Mouse (Mus musculus) gastrocnemius, adult 18-20 months (tissue): ENCODE data around the gene Tfb2m. TPM values are rescaled to one million over a fixed set of nuclear protein-coding genes. Genes with fewer than 3 reads are reported as not detected.

ENCODE experiments used
- DNase-seq: peaks from one replicate; pipeline ENCODE4 v3.0.0; 2021; ENCODE audit warnings: low spot score
- total RNA-seq, 2 experiments: library from RNA; stranded (reverse); gene quantifications; 2 replicates each; pipeline ENCODE4 v1.2.3; 2021

Tfb2m gene
- total RNA-seq, 2 experiments from 2014 or later: 40.5 to 53.5 TPM

DNA sequence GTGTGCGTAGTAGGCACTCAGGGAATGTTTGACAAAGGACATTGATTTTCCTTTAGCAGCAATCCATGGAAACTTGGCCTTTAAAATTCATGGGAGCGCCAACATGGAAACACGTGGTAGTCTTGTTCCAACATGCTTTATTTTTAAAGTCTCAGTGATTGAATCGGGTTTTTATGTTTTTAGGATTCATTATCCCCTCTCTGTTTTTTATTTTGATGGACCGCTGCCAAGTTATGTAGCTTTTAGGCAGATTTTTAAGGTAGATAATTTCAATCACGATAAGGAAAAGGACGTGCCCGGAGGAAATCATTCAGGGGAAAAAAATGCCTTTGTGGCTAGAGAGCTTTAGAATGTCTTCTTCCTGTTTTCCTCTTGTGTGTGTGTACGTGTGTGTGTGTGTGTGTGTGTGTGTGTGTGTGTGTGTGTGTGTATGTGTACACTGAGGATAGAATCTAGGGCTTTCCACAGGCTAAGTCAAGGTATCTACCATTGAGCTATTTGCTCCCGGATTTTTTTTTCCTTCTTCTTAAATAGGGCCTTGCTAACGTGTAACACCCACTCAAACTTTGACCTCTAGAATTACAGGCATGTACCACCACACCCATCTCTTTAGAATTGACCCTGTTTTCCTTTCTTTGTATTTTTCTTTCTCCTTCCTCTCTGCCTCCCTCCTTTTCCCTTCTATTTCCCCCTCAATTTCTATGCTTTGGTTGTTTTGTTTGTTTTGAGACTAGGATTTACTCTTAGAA lies 13.6 kb upstream of the Tfb2m start:
- no peak for DNase-seq

GRCm38 (mm10) chr1:179556921-179557320 lies 10.9 kb upstream of the Tfb2m start:
- no peak for DNase-seq

DNA sequence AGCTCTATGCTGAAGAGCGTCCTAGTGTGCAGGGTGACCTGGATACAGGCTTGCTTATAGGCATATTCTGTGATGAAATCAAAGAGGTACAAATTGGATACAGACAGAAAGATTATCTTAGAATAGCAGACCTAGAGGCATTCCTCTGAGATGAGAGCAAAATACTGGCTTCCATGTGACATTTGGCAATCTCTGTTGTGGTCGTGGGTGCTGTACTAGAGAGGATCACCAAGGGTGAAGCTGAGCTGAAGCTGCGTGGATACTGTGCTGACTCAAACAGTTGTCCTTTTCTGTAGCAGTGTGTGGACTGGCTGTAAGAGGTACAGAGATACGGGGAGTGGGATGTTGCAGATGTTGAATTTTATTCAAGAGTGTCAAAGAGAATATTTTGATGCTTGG lies 7.9 kb upstream of the Tfb2m start:
- no peak for DNase-seq

DNA sequence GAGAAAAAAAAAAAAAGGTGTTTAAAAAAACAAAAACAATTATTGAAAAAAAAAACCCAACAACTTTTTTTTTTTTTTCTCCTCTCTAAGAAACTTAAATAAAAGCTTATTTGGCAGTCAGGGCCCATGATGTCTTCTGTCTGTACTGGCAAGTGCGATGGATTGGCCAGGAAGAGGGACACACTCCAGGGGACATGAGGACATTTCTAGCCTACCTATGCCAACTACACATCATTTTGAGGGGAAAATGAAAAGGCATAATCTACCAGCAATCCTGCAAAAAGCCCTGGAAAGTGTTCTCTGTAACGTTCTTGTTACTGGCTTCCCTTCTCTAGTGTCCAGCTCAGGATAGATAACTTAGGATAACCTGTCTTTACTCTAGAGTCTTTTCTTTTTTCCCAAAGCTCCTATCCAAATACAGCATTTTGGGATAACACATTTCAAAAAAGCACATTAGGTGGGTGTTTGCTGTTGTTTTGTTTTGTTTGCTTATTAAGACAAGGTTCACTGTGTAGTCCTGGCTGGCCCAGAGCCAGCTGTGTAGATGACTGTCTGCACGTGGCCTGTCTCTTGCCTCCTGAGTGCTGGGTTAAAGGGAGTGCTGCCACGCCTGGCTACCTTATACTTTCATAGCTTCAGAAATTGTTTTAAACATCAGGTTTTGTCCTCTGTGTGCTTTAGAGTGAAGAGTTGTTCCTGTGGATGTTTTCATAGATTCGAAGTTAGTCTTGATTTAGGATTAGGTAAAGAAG lies 7.3 kb upstream of the Tfb2m start:
- no peak for DNase-seq

DNA sequence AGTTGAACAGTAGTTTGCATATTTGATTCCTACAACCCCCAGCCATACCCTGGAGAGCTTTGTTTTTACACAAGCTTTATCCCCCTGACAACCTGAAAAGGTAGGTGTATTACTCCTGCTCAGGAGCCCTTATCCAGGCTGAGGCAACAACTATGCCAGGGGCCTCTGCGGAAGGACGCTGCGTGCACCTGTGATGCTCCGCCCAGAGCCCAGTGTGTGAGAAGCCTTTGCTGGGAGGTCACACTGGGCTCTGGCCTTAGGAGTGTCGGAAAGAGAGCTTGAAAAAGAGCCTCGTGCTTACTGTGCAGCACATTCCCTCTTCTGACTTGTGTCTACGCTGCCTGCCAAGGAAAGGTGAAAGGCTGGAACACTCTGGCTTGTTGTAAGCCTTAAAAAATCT lies 6.7 kb upstream of the Tfb2m start:
- peak; percentile 51 for DNase-seq

DNA sequence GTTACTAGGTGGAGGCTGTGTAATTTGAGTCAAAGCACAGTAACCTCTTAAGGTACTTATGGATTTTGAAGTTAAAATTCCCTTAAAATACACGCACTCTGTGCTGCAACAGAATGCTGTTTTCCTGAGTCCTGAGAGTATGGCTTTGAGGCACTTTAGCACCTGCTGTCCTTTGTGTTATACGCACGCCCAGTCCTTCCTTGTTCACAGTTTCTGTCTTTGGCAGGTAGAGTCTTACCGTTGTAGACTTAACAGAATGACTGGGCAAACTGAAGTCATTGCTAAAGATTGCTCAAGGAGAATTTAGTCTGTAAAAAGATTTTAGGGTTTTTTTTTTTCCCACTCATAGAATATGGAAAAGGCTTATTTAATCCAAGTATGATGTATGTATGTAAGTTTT lies 5.9 kb upstream of the Tfb2m start:
- DNase-seq: no peak

- no peak for DNase-seq
These were observed 5.3 kb upstream of the Tfb2m start for GRCm38 (mm10) chr1:179551336-179551735.

DNA sequence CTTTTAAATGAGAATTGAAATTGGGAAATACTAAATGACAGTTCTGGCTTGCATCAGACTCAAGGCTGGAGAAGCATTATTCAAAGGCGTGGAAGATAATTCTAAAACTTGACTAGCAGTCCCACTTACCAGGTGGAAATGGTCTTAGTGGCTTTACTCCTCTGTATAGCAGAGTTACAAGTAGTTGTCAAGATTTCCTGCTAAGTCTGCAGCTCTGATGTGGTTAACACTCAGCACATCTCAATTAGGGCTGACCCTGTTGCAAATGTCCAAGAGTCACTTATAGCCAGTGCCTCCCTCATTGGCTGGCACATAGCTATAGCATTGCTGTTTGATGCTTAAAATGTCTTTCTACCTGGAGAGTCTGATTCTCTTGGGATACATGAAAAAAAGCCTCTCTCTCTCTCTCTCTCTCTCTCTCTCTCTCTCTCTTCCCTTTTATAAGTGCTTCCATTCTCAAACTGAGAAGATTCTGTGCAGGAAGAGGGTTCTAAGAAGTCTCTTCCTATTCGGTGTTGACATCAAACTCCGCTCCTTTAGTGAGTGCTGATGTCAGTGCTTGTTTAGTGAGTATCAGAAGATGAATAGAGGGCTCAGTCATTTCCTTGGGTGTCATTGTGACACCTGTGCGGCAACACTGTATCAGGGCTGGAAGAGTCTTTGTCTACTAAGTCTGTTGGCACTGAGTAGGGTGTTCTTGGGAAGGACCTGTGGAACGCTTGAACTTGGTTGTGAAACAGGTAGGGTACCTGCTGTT lies 3.1 kb upstream of the Tfb2m start:
- no peak for DNase-seq

DNA sequence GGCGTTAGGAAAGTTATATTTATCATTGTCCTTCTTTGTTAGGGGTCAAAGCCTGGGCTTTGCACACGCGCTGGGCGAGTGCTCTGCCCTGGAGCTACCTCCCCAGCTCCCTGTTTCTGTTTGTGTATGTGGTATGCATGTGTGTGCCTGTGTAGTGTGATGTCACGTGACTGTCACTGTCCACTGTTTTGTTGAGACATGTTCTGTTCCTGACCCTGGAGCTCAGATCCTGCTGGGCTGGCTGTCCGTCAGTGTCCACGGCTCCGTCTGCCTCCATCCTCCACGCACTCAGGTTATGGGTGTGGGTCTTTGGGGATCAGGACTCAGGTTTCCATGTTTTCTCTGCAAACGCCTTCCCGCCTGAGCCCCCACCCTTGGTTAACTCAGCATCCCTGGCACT lies 2.2 kb upstream of the Tfb2m start:
- no peak for DNase-seq

- DNase-seq: no peak
These were observed 1.1 kb upstream of the Tfb2m start for GRCm38 (mm10) chr1:179547176-179547575.

DNA sequence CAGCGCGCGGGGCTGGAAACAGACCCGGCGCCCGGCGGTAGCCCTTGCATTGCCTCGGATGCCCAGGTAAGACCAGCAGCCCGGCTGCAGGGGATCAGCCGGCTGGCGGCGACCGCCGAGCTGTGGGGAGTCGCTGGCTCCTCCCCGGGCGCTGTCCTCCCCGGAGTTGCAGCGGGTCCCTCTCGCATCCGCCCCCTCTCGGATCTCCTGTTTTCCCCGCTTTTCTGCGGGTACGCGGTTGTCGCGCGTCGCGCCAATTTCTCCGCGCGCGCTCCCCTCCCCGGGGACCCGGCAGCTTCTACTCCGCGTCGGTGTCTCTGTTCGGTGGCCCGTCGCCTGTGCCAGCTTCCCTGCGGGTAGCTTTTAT lies 467 bp upstream of the Tfb2m start:
- DNase-seq: no peak

DNA sequence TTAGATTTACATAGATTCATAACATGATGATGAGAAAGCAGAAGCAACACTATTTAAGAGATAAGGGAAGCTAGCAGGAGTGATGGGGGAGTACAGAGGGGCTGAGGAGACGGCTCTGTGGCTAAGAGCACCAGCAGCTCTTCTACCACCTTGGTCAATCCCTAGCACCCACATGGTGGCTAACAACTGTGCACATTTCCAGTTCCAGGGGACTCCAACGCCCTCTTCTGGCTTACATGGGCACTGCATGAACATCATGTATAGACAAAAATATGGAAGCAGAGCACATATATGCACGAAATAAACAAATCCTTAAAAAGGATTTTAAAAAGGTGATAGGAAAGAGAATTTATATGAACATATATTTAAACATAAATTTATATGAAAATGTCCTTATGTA lies 4.6 kb downstream of the Tfb2m start:
- DNase-seq: no peak

- DNase-seq: no peak
These were observed 6.2 kb downstream of the Tfb2m start for GRCm38 (mm10) chr1:179539887-179540286.

DNA sequence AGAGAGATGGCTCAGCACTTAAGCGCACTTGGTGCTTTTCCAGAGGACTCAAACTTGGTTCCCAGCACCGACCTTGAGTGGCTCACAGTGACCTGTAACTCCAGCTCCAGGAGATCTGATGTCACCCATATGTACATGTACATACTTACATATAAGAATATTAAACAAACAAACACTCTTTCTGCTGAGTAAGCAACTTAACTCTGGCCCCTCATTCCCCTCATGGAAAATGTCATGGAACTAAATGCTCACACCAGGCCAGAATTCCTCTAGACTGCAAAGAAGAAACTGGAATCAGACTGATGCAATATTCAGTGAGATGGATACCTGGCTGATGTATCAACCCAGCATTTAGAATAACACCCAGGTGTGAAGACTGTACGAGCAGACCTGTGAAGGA lies 7.0 kb downstream of the Tfb2m start:
- DNase-seq: no peak

GRCm38 (mm10) chr1:179519901-179520300 lies 26.2 kb downstream of the Tfb2m start:
- no peak for DNase-seq

DNA sequence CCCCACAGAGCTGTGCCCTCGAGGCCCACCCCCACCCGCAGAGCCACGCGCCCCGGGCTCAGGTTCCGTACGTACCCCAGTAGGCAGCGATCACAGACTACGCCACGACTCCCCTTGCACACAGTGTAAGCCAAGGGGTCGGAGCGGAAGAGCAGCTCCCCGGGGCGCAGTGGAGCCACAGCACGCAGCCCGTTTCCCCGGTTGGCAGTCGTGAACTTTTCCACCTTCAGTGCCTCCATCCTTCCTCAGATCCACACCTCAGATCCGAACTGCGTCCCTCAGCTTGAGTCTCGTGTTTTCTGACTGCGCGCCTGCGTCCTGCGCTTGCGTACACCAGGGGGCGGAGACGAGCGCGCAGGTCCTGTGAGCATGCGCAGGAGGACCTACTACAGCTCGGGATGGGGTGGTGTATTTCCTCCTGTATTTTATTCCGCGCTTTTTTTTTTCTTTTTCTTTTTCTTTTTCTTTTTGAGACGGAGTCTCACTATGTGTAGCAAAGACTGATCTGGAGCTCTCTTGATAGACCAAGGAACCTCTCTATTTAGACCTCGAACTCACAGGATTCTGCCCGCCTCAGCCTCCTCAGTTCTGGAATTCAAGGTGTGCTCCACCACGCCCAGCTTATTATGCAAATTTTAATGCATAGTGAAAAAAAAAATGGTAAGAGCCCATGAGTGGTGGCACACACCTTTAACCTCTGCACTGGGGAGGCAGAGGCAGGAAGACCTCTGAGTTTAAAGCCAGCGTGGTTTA lies 28.2 kb downstream of the Tfb2m start, which contains the start of gene Smyd3:
Gene Smyd3, minus strand, starts transcription at position 329 of the 753 bp plus-strand sequence.
- DNase-seq: peak; percentile 85

- no peak for DNase-seq
These were observed 28.9 kb downstream of the Tfb2m start for GRCm38 (mm10) chr1:179516941-179517712.

DNA sequence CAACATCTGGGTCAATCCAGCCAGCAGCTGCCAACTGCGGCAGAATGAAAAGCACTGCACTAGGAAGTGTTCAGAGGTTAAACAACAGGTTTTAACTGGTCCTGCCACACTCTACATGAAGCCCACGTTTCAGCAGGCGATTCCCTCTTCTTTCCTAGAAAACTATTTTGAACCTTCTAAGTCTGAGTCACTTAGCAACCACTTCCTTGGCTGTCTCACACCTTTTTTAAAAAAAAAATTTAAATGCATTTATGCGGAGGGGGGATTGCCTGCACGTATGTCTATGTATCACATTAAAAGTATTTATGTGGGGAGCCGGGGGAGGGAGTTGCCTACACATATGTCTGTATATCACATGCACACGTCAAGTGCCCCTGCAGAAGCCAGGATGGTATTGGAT lies 34.2 kb downstream of the Tfb2m start:
- no peak for DNase-seq

DNA sequence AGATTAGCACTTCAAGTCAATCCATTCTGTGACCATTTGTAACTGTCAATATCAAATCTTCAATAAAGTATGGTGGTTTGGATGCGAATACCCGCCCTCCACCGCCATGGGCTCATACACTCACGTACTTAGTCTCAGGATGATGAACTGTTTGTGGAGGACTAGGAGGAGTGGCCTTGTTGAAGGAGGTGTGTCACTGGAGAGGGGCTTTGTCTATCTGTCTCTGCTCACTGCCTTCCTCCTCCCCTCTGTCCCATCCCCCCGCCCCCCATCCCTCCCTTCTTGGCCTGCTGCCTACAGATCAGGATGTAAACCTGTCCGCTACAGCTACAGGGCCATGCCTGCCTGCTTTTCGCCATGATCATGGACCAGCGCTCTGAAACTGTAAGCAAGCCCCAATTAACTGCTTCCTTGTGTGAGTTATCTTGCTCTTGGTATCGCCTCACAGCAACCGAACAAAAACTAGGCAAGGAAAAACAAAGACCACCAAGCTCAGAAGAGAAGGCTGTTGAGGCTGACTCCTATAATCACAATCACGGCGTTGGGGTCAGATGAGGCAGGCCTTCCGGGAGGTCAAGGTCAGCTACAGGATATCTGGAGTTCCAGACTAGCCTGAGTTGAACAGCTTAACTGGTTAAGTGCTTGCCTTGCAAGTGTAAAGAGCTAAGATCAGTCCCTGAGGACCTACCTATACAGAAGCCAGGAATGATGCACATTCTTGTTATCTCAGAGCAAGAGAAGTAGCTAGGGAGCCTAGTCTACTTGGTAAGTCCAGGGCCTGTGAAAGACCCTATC lies 35.3 kb downstream of the Tfb2m start:
- no peak for DNase-seq
